Mouse (Mus musculus) spleen, postnatal 4 days (tissue): ENCODE results near the gene Prpf31.
A peak's percentile ranks its signal among the peaks of the same experiment; 100 is the strongest.

Experiments
- DNase-seq, 2 experiments: peaks; one replicate each; pipeline ENCODE4 v3.0.0; 2022; ENCODE audit warnings: low spot score in 2 of 2

The Prpf31 gene

DNA sequence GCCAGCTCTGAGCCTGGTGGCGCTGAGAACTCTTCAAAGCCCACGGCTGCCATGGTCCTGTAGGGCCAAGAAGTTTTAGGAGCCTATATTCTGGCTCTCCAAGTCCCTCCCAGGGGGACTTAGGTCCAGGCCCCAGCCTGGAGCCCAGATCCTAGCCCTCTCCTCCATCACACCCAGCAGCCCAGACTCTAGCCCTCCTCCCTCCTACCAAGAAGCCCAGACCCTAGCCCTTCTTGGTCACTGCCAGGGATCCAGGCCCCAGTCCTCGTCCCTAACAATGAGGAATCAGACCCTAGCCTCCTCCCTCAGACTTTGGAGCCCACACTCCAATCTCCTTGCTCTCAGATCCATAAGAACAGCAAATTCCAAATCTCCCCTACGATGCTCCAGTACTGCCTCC lies 755 bp upstream of the Prpf31 start:
- DNase-seq, result no peak

DNA sequence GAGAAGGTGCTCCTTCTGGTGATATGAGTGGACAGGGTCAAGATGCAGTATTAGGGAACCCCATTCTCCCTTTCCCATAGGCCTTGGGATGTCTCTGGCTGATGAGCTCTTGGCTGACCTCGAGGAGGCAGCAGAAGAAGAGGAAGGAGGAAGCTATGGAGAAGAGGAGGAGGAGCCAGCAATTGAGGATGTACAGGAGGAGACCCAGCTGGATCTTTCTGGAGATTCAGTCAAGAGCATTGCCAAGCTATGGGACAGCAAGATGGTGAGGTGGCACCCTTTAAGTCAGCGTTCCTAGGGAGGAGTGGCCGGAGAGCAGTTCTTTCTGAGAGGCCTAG lies 662 bp downstream of the Prpf31 start:
- DNase-seq, result no peak

DNA sequence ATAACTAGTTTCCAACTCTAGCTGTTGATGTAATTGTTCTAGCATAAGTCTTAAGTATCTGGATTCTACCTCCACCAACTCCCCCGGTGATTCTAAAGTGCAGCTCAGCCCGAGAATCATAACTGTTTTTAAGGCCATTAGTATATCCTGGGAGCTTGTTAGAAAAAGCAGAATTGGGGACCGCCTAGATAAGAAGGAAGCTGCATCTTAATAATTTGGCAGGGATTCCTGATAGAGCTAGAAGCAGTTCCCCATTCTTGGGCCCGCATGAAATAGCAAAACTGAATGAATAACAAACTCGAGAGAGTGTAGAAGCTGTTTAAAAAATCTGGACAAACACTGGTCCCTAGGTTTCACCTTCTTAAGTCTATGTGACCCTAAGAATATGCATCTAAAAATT lies 13.6 kb downstream of the Prpf31 start:
- no peak for DNase-seq

DNA sequence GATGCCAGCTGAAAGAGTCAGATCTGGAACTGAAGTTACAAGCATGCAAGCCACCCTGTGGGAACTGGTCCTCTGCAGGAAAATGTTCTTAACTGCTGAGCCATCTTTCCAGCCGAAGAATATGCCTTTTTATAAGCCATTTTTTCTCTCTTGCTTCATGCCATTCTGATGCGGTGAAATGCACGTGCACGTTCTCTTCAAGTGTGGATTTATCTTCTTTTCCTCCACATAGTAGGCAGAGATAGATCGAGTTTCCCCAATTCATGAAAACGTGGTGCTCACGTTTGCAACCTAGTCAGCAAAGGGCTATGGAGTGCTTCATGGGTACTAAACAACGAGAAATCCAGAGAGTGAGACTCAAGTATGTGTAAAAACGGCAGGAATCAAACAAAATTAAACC lies 14.1 kb downstream of the Prpf31 start:
- DNase-seq, result no peak

DNA sequence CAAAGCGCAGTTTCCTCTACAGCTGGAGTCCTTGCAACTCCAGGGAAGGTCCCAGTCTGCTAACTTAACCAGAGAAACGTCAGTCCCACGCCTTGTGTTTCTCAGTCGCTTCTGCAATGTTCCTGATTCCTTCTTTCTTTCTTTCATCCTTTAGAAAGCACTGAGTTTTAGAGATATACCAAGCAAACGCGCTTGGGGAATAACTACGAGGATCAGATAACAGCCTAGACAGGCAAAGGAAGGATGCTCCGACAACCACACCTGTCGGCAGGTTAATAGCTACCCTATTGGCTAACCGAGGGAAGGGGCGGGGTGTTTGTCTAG lies 14.5 kb downstream of the Prpf31 start:
- DNase-seq, result peak; percentile 93 to 94

DNA sequence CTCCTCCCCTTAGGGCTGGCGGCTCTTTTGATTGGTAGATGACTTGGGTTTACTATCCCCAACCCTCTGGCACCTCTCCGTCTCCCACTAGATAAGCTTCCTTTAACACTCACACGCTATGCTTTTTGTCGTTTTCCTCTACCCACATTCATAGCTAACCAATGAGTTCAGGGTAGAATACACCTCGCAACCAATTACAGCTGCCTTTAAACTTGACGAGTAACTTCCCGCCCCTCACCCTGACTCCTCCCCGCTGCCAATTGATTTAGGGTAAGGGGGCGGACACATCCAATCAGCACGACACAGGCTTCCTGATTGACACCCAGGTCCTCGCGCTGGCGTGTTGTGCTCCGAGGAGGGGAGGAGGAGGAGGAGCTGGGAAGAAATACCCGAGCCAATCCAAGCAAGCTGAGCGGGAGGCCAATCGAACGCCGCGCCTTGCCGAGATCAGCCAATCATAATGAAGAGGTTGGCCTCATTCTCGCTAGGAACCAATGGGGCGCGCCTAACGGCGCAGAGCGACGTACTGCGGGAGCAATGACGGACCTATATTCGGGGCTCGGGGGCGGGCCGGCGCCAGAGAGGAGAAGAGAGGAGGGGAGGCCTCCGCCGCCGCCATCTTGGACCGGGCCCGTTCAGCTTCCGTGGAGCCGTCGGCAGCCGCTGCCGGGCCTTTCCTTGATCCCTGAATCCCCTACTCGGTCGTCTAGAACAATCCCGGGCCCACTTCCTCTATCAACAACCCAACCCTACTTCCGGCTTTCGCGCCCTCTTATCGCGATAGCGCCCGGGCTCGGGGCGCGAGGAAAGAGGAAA lies 15.1 kb downstream of the Prpf31 start, which contains the start of gene Cnot3:
Gene Cnot3 (plus strand): TSS at position 597 of the 816 bp plus-strand sequence.
- peak; percentile 96 to 98 for DNase-seq

DNA sequence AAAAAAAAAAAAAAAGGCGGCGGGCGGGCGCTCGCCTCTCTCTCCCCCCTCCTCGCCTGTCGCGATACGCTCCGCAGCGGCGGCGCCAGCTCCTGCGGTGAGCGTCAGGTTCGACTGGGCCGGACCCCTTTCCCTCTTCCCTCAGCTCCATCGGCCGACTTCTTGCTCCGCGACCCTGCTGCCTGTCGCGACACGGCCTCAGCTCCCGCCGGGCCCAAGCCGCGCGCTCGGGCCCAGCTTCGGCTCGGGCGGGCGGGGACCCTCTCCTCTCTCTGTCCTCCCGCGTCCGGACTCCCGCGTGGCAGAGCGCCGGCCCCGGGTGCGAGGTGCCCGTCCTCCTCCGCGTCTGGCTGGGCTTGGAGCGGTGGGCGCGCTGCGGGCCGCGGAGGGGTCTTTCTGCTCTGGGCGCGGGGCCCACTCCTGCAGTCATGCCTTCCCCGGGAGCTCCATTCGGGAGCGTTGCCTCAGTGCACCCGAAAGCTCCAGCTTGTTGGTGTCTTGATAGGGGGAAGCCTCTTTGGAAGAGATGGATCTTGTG lies 15.8 kb downstream of the Prpf31 start:
- no peak for DNase-seq

DNA sequence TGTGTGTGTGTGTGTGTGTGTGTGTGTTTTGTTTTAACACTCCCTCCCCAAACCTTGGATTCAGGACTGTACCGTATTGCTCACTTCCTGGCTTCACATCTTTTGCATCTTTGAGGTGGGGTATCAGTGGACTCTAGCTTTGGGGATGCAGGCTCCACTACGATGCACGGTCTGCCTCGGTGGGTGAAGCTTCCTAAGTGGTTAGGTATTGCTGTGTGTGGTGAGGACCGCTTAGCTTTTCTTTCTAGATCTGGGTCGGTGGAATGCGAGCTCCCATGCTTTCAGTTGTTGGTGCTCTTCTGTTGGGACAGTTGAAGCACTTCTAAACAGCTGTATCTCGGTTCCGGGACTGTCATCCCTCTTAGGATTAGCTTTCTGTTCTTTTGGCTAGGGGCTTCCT lies 16.4 kb downstream of the Prpf31 start:
- no peak for DNase-seq

DNA sequence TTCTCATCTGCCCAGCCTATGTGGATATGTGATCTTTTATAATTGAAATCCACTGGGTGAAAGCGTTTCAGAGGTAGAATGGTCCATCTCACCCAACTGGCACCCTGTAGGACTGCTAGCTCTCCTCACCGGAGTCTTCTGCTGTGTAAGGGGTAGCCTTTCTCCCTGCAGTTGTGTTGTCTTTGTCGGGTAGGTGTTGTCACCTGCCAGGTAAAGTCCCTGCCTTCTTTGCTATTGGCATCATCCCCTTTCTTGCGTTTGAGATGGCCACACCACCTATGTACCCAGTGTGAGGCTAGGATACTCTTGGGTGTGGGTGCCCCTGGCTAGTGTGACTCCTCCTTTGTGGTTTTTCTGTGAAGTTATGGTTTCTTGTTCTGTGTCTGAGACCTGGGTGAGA lies 16.9 kb downstream of the Prpf31 start:
- DNase-seq, result no peak

DNA sequence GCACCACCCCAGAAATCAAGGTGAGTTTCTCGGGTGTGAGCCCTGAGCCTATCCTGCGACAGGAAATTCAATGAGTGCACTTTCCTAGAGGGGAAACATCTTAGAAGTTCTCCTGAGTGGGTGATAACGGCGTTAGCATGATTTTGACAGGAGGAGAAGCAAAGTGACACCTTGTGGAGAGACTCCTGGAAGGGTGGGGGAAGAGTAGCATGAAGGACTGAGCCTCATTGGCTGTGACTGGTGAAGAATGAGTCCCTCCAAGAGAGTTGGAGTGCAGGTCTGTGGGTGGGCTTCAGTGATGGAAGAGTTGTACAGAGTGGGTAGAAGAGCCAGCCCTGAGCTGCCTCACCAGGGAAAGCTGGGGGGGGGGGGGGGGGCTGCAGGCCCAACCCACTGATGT lies 27.2 kb downstream of the Prpf31 start:
- no peak for DNase-seq

DNA sequence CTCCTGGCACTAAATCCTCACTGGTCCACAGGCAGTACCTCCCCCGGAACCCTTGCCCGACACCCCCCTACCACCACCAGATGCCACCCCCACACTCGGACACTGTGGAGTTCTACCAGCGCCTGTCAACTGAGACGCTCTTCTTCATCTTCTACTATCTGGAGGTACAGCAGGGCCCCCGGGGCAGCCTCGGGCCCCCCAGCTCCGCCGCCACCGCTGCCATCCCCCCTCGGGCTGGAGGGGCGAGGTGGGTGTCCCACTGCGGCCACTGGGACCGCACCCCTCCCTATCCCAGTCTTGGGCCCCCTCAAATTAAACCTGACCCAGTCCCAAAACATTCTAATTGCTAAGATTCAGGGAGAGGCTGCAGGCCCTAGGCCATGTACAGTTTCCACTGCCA lies 28.8 kb downstream of the Prpf31 start:
- no peak for DNase-seq

DNA sequence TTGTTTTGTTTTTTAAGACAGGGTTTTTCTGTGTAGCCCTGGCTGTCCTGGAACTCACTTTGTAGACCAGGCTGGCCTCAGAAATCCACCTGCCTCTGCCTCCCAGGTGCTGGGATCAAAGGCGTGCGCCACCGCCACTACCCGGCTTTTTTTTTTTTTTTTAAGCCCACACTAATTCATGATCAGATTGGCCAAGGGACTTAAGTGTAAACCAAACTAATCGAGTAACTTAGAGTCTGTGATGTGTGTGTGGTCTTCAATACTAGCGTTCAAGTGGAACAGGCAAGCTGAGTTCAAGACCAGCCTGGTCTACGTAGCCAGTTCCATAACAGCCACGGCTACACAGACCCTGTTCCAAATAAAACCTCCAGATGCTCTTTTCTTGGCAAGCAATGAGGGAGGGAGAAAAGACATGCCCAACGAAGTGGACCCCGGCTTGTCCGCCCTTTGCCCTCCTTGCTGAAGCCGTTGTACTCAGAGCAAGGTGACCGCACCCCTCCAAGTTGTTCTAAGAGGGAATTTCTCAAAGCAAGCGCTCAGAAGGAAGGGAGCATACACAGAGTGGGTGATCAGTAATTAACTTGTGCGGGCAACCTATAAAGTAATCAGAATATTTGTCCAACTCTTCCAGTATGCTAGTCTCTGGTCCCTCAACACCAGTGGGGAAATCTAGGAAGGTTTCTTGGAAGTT lies 34.9 kb downstream of the Prpf31 start:
- no peak for DNase-seq

DNA sequence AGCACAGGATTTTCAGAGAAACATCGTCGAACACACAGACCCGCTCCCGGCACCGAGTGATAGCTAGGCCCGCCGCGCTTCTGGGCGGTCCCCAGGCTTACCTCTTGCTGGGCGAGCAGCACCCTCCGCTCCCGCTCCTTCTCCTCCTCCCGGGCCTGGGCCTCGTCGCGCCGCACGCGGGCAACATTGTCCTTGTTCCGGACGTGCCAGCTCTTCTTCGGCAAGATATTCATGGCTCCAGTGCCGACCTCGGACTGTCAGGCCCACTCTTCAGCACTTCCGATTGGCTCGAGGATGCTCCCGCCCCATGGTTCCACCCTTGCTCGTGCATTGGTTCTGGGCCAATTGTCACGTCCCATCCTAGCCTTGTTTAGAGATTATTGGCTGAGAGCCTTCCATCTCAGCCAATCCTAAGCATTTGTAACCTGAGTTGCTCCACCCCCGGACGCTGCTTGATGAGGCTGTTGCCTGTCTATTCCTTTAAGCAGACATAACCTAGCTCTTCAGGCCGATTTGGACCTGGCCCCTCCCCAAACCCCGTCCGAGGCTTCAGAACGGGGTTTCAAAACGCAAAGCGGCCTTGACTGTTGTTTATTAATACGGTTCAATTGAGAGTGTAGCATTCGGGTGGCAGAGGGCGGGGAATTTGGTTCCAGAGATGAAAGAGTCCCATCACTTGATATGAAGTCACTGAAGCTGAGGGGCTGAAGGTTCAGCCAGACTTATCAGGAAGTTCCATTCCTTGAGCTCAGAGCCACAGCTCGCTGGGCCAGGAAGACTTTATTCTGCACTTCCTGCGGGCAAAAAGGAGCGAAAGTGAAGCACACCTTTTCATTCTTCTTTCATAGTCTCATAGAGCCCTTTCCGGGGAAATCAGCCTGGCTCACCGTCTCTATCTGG lies 35.7 kb downstream of the Prpf31 start, which contains the start of gene Leng1:
Gene Leng1 (minus strand): TSS at position 626 of the 900 bp plus-strand sequence.
- DNase-seq, result peak; percentile 93

DNA sequence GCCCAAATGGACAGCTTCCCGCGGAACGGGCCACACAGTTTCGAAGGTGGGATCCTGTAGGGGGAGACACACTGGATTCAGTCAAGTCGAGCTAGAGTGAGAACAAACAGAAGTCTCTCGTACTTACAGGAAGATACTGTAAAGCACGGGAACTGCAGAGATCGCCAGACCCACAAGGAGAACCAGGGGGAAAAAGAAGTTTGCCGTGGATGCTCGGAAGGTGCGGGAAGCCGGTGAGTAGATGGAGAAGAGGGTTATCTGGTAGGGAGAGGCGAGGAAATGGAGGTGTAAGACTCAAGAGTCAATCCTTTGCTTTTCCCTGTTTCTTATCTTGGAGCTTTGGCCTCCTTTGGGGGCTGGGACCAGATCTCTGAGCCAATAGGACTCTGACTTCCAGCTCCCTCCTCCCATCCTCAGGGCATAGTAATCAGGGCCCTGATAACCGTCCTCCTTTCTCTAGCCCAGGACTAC lies 37.2 kb downstream of the Prpf31 start:
- no peak for DNase-seq

DNA sequence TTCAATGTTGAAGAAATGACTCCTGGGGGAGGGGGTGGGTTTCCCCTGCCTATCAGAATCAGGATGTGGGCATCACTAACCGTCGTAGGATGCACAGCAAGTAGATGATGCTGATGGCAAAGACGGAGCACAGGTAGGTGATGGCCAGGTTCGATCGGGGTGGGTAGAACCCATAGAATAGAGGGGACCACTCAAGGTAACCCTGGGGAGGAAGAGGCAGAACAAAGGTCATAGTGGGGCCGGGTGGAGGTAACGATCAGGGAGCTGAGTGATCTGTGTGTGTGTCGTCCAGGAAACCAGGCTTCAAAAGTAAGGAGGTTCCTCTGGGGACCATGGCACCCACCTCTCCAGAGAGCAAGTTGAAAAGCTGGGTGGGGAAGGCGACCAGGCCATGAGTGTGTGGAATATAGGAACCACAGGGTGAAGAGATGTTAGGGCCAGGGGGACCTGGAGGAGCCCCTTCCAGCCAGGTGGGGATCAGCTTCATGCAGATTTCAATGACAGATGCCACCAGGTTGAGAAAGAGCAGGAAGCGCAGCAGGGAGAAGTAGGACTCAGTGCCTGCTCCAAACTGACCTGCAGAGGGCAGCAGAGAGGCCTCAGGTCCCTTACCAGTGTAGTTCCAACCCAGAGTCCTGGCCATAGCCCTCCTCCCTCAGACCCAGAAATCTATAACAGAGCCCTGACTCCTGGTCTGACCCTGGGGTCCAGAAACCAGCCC lies 44.9 kb downstream of the Prpf31 start:
- DNase-seq, result peak; percentile 79 to 94

DNA sequence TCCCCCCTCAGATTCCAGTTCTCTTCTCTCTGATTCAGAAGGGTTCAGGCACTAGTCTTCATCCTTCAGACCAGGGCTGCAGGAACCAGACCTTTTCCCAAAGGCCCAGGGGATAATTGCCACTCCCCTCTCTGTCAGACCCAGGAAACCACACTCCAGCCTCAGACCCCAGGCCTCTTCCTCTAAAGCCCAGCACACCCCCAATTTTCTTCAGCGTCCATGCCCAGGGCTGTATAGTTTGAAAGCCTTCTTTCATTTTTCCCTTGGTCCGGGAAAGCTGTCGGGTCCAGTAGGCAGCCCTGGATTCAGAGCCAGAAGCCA lies 45.4 kb downstream of the Prpf31 start:
- no peak for DNase-seq

DNA sequence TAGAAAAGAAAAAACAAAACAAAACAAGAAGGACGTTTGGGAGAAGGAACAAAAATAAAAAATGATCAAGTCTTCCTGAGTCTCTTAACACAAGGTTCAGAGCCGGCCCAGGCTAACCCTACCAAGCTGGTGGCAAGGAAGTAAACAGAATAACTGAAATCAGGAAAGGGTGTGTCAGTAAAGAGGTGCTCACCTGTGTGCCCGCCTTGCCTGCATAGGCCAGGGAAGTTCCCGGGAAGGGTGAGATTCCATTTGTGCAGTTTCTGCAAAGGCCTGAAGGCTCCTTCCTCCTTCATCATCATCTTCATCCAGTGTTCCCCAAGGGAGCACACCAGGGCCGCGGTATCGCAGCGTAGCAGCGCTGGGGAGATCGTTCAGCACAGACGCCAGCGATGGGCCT lies 46.6 kb downstream of the Prpf31 start:
- no peak for DNase-seq

DNA sequence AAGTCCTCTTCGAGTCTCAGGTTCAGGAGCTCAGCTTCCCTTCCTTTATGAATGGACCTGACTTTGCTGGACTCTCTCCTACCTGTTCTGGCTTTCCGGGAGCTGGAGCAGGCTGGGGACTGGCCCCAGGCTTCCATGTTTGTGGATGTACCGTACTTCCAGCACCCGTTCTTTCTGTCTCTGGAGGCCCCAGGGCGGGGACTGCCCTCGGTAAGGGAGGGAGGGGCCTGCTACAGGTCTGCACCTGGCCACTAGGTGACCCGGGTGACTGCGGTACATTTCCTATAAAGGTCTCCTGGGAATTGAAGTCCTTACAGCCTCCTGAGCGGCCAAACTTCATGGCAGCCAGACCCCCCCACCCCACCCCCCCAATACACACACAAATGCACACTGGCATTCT lies 47.6 kb downstream of the Prpf31 start, which contains the start of gene Tmc4:
Gene Tmc4 (minus strand): TSS at position 212 of the 400 bp plus-strand sequence.
- no peak for DNase-seq

DNA sequence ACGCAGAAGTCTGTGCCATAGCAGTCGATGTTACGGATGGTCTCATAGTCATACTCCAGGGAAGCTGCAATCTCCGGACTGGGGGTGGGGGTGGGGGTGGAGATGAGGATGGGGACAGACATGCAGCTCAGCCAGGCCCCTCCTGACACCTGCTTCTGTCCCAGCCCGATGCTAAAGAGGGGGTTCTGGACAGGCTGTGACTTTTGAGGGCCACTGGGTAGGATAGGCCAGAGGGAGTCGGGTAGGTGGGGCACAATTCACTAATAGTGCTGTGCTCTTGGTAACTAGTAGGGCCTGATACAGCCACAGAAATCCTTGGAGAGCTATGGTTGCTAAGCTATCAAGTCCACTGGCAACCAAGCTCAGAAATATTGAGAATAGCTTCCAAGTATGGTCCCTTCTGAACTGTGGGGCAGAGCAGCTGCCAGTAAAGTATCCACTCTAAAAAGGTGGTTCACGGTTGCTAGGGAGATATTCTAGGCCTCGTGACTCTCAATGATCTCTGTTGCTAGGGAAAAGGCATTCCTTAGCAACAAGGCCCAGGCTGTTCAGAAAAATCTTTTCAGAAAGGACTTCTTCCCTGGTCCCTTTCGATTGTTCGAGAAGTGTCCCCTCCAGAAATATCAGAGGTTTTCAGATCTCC lies 54.2 kb downstream of the Prpf31 start:
- DNase-seq, result no peak

DNA sequence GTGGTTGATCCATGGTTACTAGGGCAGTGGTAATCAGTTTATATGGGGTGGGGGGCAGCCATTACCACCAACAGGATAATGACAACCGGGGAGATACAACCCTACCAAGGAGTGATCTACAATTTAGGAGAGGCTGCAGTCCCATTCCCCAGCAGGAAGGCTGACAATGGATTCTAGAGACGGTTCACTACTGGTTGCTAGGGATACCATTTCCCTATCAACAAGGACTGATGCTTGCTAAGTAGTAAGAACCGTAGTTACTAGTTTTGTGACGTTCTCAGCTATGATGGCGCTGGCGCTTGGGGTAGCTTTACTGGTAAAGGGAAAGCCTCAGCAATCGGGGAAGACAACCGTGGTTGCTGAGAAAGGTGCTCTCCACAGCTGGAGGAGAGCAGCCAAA lies 54.9 kb downstream of the Prpf31 start:
- DNase-seq, result no peak
